Mouse (Mus musculus) heart, postnatal 14 days (tissue): ENCODE measurements at regions not wholly inside any gene's neighbourhood (a gene's known extent, or its start where the extent isn't known, plus 50 kb on each side); places are given as distances from the start of the nearest gene placed in this dataset.

Source experiments
- DNase-seq, 2 experiments: peaks; one replicate each; pipeline ENCODE4 v3.0.0; 2021 to 2022
- intact Hi-C: fragments of 180-260 bp; cut with DNase I; formaldehyde crosslinking; loops from one replicate; pipeline ENCODE4 v1.15.1; 2025

DNA sequence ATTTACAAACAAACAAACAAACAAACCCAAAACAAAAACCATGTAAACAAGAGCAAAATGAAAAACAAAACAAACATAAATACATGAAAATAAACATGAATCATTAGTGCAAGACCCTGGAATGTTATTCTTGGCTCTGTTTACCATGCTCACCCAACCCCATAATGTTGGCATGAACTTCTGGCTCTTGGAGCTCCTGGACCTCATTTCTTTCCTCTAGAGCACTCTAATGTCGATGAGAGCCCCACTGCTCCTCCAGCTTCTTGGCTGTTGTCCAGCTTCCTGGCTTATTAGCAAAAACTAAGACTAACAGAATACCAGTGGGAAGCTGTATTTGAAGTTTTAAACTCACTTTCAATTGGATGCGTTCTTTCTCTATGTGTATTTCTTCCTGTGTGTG, 81.3 kb upstream of the Gm21830 start:
- intact Hi-C loops = no loop called here
- peak; percentile 36 to 47 for DNase-seq

DNA sequence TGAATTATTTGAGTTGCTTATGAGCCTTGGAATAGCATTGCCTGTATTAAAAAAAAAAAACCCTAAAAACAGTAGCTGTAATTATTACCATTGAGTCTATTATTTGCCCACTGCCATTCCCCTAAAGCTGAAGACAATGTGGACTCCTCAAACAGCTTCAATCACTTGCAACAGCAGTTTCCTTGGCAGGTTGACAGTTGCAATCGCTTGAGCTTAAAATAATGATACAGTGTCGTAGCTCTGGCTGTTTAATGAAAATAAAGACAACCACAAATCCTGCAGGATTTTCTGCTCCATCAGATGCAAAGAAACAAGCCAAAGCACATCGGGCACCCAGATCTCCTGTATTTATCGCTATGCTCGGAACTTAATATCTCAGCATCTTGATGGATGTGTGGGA, 68.8 kb upstream of the Gm21830 start:
- intact Hi-C loops = no loop called here
- no peak for DNase-seq
